Mouse (Mus musculus): ENCODE data around the gene Xpo5. TPM values are rescaled to one million over a fixed set of nuclear protein-coding genes. Genes with fewer than 3 reads are reported as not detected.

Gene Xpo5
- polyA plus RNA-seq, 1 experiment from 2014 or later = 29.9 TPM

- Histone ChIP-seq H3K9ac (replicated peaks) (no peak overlapping the region), H3K4me3 (replicated peaks) (no peak overlapping the region), H3K4me2 (peak overlapping the region; percentile 6; the same call in 1 of the 2 replicates), H3K4me1 (peaks cover 31% of the 10 kb centered on the region), H3K9me3 (replicated peaks) (no peaks in the 10 kb centered on the region), H3K36me3 (peaks cover 40% of the 10 kb centered on the region), H3K27ac (replicated peaks) (no peak overlapping the region), H3K27me3 (replicated peaks) (no peaks in the 10 kb centered on the region)
- ATAC-seq (ENCODE audit: low FRiP score) = no peak
- WGBS = 87% methylated on average over 9 of the region's 9 CpGs
Observed at GRCm38 (mm10) chr17:46162951-46163421, 39.6 kb upstream of the Xpo5 start.

- no peak for ATAC-seq (ENCODE audit: low FRiP score)
- Histone ChIP-seq H3K4me1 (peaks cover 31% of the 10 kb centered on the region), H3K4me3 (replicated peaks) (no peak overlapping the region), H3K9ac (replicated peaks) (no peak overlapping the region), H3K27ac (replicated peaks) (no peak overlapping the region), H3K36me3 (peaks cover 52% of the 10 kb centered on the region), H3K27me3 (replicated peaks) (no peaks in the 10 kb centered on the region), H3K4me2 (no peak overlapping the region), H3K9me3 (replicated peaks) (no peaks in the 10 kb centered on the region)
- 98% methylated on average over 8 of the region's 8 CpGs for WGBS
Observed at GRCm38 (mm10) chr17:46164301-46164700, 38.3 kb upstream of the Xpo5 start.

DNA sequence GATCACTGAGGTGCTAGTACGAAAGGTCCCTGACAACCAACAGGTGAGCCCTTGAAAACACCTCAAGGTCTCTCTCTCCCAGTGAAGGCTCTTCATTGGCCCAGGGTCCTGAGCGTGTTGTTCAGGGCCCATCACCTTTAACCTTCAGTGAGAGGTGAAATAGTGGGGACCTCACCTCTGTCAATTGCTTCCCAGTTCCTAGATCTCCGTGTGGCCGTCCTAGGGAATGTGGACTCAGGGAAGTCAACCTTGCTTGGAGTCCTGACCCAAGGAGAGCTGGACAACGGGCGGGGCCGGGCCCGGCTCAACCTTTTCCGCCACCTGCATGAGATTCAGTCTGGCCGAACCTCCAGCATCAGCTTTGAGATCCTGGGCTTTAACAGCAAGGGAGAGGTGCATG, 37.8 kb upstream of the Xpo5 start:
- no peak for ATAC-seq (ENCODE audit: low FRiP score)
- Histone ChIP-seq H3K4me1 (peaks cover 28% of the 10 kb centered on the region), H3K9ac (replicated peaks) (no peak overlapping the region), H3K27me3 (replicated peaks) (no peaks in the 10 kb centered on the region), H3K36me3 (peaks cover 56% of the 10 kb centered on the region), H3K27ac (replicated peaks) (no peak overlapping the region), H3K4me3 (replicated peaks) (no peak overlapping the region), H3K9me3 (replicated peaks) (no peaks in the 10 kb centered on the region), H3K4me2 (no peak overlapping the region)
- WGBS = 93% methylated on average over 10 of the region's 10 CpGs

- Histone ChIP-seq H3K4me1 (peaks cover 23% of the 10 kb centered on the region), H3K27ac (replicated peaks) (no peak overlapping the region), H3K27me3 (replicated peaks) (no peaks in the 10 kb centered on the region), H3K9me3 (replicated peaks) (no peaks in the 10 kb centered on the region), H3K9ac (replicated peaks) (no peak overlapping the region), H3K4me2 (no peak overlapping the region), H3K4me3 (replicated peaks) (no peak overlapping the region), H3K36me3 (peaks cover 62% of the 10 kb centered on the region)
- 92% methylated on average over 12 of the region's 12 CpGs for WGBS
- ATAC-seq (ENCODE audit: low FRiP score) = no peak
Observed at GRCm38 (mm10) chr17:46165460-46165859, 37.1 kb upstream of the Xpo5 start.

- ATAC-seq (ENCODE audit: low FRiP score) = no peak
- 91% methylated on average over 5 of the region's 5 CpGs for WGBS
- Histone ChIP-seq H3K4me2 (no peak overlapping the region), H3K4me1 (peaks cover 23% of the 10 kb centered on the region), H3K27me3 (replicated peaks) (no peaks in the 10 kb centered on the region), H3K9ac (replicated peaks) (no peak overlapping the region), H3K9me3 (replicated peaks) (no peaks in the 10 kb centered on the region), H3K27ac (replicated peaks) (no peak overlapping the region), H3K36me3 (peaks cover 65% of the 10 kb centered on the region), H3K4me3 (replicated peaks) (no peak overlapping the region)
Observed at GRCm38 (mm10) chr17:46166270-46166669, 36.3 kb upstream of the Xpo5 start.

GRCm38 (mm10) chr17:46167014-46167413, 35.6 kb upstream of the Xpo5 start:
- 84% methylated on average over 11 of the region's 11 CpGs for WGBS

DNA sequence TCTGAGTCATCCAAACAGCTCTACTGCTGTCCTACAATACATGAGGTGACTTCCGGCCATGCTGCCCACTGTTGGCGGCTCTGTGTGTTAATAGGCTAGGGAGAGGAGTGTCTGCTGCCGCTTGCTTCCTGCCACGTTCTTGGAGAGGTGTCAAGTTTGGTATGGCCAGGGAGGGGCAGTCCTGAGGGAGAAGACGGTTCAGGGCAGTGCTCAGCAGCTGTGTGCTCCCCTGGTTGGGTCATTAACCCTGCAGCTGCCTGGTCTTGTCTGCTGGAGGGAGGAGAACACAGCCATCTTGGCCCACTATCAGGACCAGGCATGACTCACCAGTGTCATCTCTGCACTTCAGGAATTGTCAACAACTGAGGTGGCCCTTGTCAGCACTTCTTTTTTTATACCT, 34.3 kb upstream of the Xpo5 start:
- H3K36me3 ChIP-seq = peaks cover 79% of the 10 kb centered on the region
- H3K4me2 ChIP-seq = no peak overlapping the region
- peaks cover 2% of the 10 kb centered on the region; the same call in 1 of the 2 replicates for H3K4me1 ChIP-seq
- no peak overlapping the region for H3K4me3 ChIP-seq (replicated peaks)
- no peak for ATAC-seq (ENCODE audit: low FRiP score)
- no peak overlapping the region for H3K27ac ChIP-seq (replicated peaks)
- no peak overlapping the region for H3K9ac ChIP-seq (replicated peaks)
- no peaks in the 10 kb centered on the region for H3K9me3 ChIP-seq (replicated peaks)
- 53% methylated on average over 5 of the region's 5 CpGs for WGBS
- H3K27me3 ChIP-seq (replicated peaks) = no peaks in the 10 kb centered on the region

More at GRCm38 (mm10) chr17:46167014-46167413, 35.6 kb upstream of the Xpo5 start:
- Histone ChIP-seq H3K4me1 (peaks cover 15% of the 10 kb centered on the region), H3K4me3 (replicated peaks) (no peak overlapping the region), H3K27me3 (replicated peaks) (no peaks in the 10 kb centered on the region), H3K36me3 (peaks cover 69% of the 10 kb centered on the region), H3K9me3 (replicated peaks) (no peaks in the 10 kb centered on the region), H3K9ac (replicated peaks) (no peak overlapping the region), H3K27ac (replicated peaks) (no peak overlapping the region), H3K4me2 (no peak overlapping the region)
- ATAC-seq (ENCODE audit: low FRiP score) = no peak

DNA sequence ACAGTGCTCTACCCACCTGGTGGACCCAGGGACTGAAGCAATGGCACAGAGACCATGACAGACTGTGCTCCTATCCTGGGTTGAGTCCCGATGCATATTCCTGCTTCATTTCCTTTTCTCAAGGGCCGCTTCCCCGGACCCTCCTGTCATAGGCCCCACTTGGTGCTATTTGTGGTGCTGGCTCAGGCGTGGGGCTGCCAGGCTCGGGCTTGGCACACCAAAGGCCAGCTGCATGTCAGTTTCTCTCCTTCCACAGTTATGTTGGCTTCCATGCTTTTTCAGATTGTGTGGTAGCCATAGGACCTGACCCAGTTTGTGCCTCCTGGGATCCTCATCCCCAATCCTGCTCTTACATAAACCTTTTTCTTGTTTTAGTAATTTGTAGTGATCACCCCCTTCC, 33.8 kb upstream of the Xpo5 start:
- H3K9me3 ChIP-seq (replicated peaks) = no peaks in the 10 kb centered on the region
- no peak for ATAC-seq (ENCODE audit: low FRiP score)
- H3K4me1 ChIP-seq = no peaks in the 10 kb centered on the region
- no peak overlapping the region for H3K27ac ChIP-seq (replicated peaks)
- H3K27me3 ChIP-seq (replicated peaks) = no peaks in the 10 kb centered on the region
- H3K4me2 ChIP-seq = no peak overlapping the region
- H3K4me3 ChIP-seq (replicated peaks) = no peak overlapping the region
- peaks cover 79% of the 10 kb centered on the region for H3K36me3 ChIP-seq
- H3K9ac ChIP-seq (replicated peaks) = no peak overlapping the region
- WGBS = 91% methylated on average over 5 of the region's 5 CpGs

- H3K4me1 ChIP-seq = no peaks in the 10 kb centered on the region
- H3K9me3 ChIP-seq (replicated peaks) = no peaks in the 10 kb centered on the region
- H3K4me3 ChIP-seq (replicated peaks) = no peak overlapping the region
- H3K4me2 ChIP-seq = no peak overlapping the region
- no peak overlapping the region for H3K27ac ChIP-seq (replicated peaks)
- no peak for ATAC-seq (ENCODE audit: low FRiP score)
- no peaks in the 10 kb centered on the region for H3K27me3 ChIP-seq (replicated peaks)
- WGBS = 76% methylated on average over 3 of the region's 3 CpGs
- peaks cover 67% of the 10 kb centered on the region for H3K36me3 ChIP-seq
- H3K9ac ChIP-seq (replicated peaks) = no peak overlapping the region
Observed at GRCm38 (mm10) chr17:46170538-46170937, 32.0 kb upstream of the Xpo5 start.

DNA sequence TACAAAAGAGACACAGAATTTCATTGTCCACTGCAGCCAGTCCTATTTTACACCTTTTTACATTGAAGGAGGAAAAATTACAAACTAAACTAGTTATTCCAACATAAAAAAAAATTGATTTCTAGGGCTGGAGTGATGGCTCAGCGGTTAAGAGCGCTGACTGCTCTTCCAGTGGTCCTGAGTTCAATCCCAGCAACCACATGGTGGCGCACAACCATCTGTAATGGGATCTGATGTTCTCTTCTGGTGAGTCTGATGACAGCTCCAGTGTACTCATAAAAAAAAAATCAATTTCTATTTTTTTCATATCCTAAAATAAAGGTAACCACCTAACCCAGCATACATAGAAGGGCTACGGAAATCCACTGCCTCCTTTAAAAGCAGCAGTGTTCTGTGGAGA, 20.3 kb upstream of the Xpo5 start:
- H3K36me3 ChIP-seq = peaks cover 89% of the 10 kb centered on the region
- no peak overlapping the region for H3K4me2 ChIP-seq
- H3K4me1 ChIP-seq = no peaks in the 10 kb centered on the region
- no peaks in the 10 kb centered on the region for H3K27me3 ChIP-seq (replicated peaks)
- H3K4me3 ChIP-seq (replicated peaks) = no peak overlapping the region
- no peak overlapping the region for H3K27ac ChIP-seq (replicated peaks)
- ATAC-seq (ENCODE audit: low FRiP score) = no peak
- no peaks in the 10 kb centered on the region for H3K9me3 ChIP-seq (replicated peaks)
- no peak overlapping the region for H3K9ac ChIP-seq (replicated peaks)
- 89% methylated on average over 4 of the region's 4 CpGs for WGBS

- no peaks in the 10 kb centered on the region for H3K27me3 ChIP-seq (replicated peaks)
- H3K9me3 ChIP-seq (replicated peaks) = no peaks in the 10 kb centered on the region
- peaks cover 85% of the 10 kb centered on the region for H3K36me3 ChIP-seq
- H3K9ac ChIP-seq (replicated peaks) = no peak overlapping the region
- no peak overlapping the region for H3K4me3 ChIP-seq (replicated peaks)
- H3K4me1 ChIP-seq = no peaks in the 10 kb centered on the region
- no peak for ATAC-seq (ENCODE audit: low FRiP score)
- no peak overlapping the region for H3K27ac ChIP-seq (replicated peaks)
- whole genome bisulfite sequencing = 98% methylated on average over 2 of the region's 2 CpGs
- H3K4me2 ChIP-seq = no peak overlapping the region
Observed at GRCm38 (mm10) chr17:46188829-46189228, 13.8 kb upstream of the Xpo5 start.

DNA sequence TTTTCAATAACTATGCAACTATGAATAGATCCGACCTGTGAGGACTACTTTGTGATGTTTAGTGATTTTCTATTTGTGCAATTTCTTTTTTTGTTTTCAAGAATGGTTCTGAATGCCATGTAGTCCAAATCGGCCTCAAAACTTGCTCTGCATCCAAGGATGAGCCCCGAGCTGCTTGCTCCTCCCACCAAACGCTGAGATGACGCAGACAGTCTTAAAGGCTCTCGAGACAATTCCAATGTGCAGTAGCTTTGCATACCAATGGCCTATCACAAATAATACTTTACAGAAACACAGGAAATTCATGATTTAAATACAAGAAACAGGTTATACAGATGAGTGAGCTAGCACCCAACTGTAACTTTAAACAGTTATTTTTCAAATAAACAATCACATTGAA, 1.4 kb upstream of the Xpo5 start:
- no peak overlapping the region for H3K4me3 ChIP-seq (replicated peaks)
- ATAC-seq (ENCODE audit: low FRiP score) = no peak
- H3K9me3 ChIP-seq (replicated peaks) = no peaks in the 10 kb centered on the region
- WGBS = 61% methylated on average over 6 of the region's 6 CpGs
- H3K36me3 ChIP-seq = peaks cover 36% of the 10 kb centered on the region
- peak overlapping the region; percentile 88 for H3K4me2 ChIP-seq
- 0 out of 2 replicates have a peak overlapping the region, but pooled peaks have one; percentile 23 for H3K9ac ChIP-seq (replicated peaks)
- no peaks in the 10 kb centered on the region for H3K27me3 ChIP-seq (replicated peaks)
- H3K4me1 ChIP-seq = peaks cover 37% of the 10 kb centered on the region
- H3K27ac ChIP-seq (replicated peaks) = no peak overlapping the region

GRCm38 (mm10) chr17:46203078-46203477, 496 bp downstream of the Xpo5 start:
- peak overlapping the region; percentile 90 for H3K9ac ChIP-seq (replicated peaks)
- no peak; the same call in 1 of the 2 replicates for ATAC-seq (ENCODE audit: low FRiP score)
- no peaks in the 10 kb centered on the region for H3K9me3 ChIP-seq (replicated peaks)
- peak overlapping the region; percentile 87 for H3K4me3 ChIP-seq (replicated peaks)
- peak overlapping the region; percentile 88 for H3K4me2 ChIP-seq
- no peaks in the 10 kb centered on the region for H3K27me3 ChIP-seq (replicated peaks)
- peaks cover 37% of the 10 kb centered on the region for H3K4me1 ChIP-seq
- under 1% methylated on average over 20 of the region's 20 CpGs for WGBS
- H3K27ac ChIP-seq (replicated peaks) = peak overlapping the region; percentile 77
- peaks cover 37% of the 10 kb centered on the region for H3K36me3 ChIP-seq
